Mouse (Mus musculus): ENCODE measurements around the gene Cep164. TPM values are rescaled to one million over a fixed set of nuclear protein-coding genes. Genes with fewer than 3 reads are reported as not detected.

Gene Cep164
- polyA plus RNA-seq, 1 experiment = 33.7 TPM

DNA sequence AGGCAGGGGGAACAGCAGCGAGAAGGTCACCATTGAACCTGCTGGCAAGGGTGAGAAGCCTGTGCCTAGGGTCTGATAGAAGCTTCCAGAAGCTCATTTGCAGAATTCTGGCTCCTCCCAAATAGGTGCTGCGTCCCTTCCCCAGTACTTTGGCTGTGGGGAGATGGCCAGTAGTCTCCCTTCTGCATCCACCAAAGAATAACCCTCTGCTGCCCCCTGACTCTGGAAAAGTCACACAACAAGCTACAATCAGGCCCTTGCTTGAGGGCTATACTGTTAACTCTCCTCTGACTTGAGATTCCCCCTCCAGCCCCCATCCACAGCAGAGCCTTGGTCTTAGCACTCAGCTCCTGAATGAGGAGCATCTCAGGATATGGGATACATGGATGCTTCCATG is 87.9 kb downstream of the Cep164 start:
- WGBS = 62% methylated on average over 2 of the region's 2 CpGs
- no peak overlapping the region for H3K27ac ChIP-seq (ENCODE audit: control insufficient read depth, insufficient read depth, low read depth, low read length, poor library complexity)

DNA sequence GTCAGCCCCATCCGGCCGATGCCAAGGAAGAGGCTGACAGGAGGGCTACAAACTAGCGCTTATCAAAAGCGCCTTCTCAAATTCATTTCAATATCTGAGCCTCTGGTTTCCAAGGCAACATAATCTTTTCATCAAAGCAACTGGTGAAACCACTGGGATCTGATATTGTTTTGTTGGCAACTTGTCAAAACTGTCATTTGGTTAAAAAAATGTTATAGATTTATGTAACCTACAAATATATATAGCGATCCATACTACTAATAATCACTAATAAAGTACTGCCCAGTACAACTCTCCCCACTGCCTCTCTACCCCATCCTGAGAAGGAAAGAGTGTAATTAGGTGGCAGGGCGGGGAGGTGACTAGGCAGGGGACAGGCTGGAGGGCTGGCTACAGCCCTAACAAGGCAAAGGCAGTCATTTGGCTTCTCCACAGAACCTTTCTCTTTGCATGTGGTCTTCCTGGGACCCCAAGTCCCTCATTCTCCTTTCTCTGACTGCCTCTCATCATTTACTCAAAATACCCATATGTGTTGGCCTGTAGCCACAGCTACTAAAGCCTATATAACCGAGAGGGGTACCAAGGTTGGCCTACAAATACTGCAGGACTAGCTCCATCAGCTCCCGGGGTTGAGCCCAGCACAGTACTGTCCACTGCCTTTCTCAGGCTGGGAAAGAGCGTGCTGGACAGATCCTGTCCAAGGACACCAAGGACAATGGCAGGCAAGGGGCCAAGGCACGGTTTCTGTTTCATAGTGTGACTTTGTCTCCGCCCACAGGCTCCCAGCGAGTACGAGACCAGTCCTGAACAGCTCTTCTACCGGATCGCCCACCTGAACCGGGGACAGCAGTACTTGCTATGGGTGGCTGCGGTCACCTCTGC is 88.5 kb downstream of the Cep164 start:
- H3K27ac ChIP-seq (ENCODE audit: control insufficient read depth, insufficient read depth, low read depth, low read length, poor library complexity) = no peak overlapping the region
- peaks cover 1% of the 10 kb centered on the region; the same call in 1 of the 2 replicates for H3K4me1 ChIP-seq (ENCODE audit: control insufficient read depth, insufficient read depth, low read length)
- 63% methylated on average over 17 of the region's 17 CpGs for WGBS
- no peak for TF ChIP-seq CTCF (IDR thresholded peaks at IDR 0.05; ENCODE audit: control insufficient read depth, insufficient read depth, low read length)
- H3K4me3 ChIP-seq (replicated peaks; ENCODE audit: control insufficient read depth, low read depth, low read length) = no peak overlapping the region

More for the DNA sequence above, 87.9 kb downstream of the Cep164 start:
- no peak overlapping the region for H3K4me3 ChIP-seq (replicated peaks; ENCODE audit: control insufficient read depth, low read depth, low read length)
- no peak for TF ChIP-seq POLR2A (IDR thresholded peaks at IDR 0.05; ENCODE audit: borderline replicate concordance, control insufficient read depth, low read depth, low read length)
- TF ChIP-seq CTCF (IDR thresholded peaks at IDR 0.05; ENCODE audit: control insufficient read depth, insufficient read depth, low read length) = no peak
- peaks cover 1% of the 10 kb centered on the region; the same call in 1 of the 2 replicates for H3K4me1 ChIP-seq (ENCODE audit: control insufficient read depth, insufficient read depth, low read length)

DNA sequence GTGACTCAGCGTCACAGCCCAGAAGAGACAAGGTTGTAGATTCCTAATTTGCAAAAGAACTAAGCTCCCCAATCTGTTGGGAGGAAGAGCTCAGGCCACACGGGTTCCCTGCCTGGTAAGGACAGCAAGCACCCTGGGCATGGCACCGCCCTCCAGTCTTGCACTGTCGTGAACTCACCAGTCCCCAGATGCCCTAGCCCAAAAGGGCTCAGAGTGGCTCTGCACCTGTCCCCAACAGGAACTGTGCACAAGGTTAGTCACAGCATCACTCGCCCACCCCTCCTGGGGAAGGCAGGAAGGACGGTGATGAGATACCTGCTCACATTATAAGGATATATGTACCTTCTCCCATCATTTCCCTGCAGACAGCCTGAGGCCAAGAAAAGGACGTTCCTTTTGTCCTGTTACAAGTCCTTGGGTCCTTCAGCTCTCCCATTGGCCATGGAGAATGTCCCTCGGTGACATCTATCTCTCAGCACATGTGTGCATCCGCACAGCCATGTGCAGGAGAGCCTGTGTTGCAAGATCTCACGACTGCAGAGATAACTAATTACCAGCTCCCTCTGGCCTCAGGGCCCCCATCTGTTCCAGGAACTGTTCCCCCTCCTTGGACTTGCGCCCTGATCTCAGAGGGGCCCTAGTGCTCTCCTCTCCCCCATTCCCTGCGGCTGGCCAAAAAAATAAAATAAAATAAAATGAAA is 89.3 kb downstream of the Cep164 start:
- 55% methylated on average over 12 of the region's 12 CpGs for WGBS
- H3K4me3 ChIP-seq (replicated peaks; ENCODE audit: control insufficient read depth, low read depth, low read length) = no peak overlapping the region
- peaks cover 1% of the 10 kb centered on the region; the same call in 1 of the 2 replicates for H3K4me1 ChIP-seq (ENCODE audit: control insufficient read depth, insufficient read depth, low read length)
- no peak overlapping the region for H3K27ac ChIP-seq (ENCODE audit: control insufficient read depth, insufficient read depth, low read depth, low read length, poor library complexity)
- TF ChIP-seq POLR2A (IDR thresholded peaks at IDR 0.05; ENCODE audit: borderline replicate concordance, control insufficient read depth, low read depth, low read length) (no peak), CTCF (IDR thresholded peaks at IDR 0.05; ENCODE audit: control insufficient read depth, insufficient read depth, low read length) (no peak)

DNA sequence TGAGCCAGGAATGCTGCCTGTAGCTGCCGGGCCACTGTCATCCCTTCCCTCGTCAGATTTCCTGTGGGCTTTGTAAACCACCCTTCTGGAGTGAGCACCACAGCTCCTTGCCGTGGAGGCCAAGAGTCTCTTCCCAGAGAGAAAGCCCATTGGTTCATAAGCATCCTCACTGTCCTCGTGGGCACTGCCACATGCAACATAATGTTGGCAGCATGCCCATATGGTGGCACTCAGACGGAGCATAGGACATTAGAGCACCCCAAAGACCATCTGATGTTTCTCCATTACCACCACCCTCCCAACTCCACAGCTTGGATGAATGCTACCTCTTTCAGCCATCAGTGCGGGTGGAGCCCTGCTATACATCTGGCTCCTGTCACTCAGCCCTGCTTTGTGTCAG is 95.2 kb downstream of the Cep164 start:
- no peak overlapping the region for H3K4me3 ChIP-seq (replicated peaks; ENCODE audit: control insufficient read depth, low read depth, low read length)
- H3K4me1 ChIP-seq (ENCODE audit: control insufficient read depth, insufficient read depth, low read length) = no peaks in the 10 kb centered on the region
- 27% methylated on average over 6 of the region's 6 CpGs for WGBS
- no peak for TF ChIP-seq CTCF (IDR thresholded peaks at IDR 0.05; ENCODE audit: control insufficient read depth, insufficient read depth, low read length)
- no peak for TF ChIP-seq POLR2A (IDR thresholded peaks at IDR 0.05; ENCODE audit: borderline replicate concordance, control insufficient read depth, low read depth, low read length)
- no peak overlapping the region for H3K27ac ChIP-seq (ENCODE audit: control insufficient read depth, insufficient read depth, low read depth, low read length, poor library complexity)

DNA sequence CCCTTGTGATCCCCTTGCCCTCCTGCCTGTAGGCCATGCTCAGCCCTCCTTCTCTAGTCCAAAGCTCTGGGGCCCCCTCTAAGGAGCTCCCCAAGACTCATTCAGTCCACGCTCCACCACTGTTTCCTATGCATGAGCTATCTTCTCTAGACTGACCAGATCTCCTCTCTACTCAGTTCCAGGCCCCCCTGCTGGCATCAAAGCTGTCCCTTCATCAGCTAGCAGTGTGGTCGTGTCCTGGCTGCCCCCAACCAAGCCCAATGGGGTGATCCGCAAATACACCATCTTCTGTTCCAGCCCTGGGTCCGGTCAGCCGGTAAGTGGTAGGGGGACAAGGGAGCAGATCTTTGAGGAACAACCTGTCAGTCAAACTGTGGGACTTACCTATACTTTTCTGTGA is 96.6 kb downstream of the Cep164 start:
- TF ChIP-seq CTCF (IDR thresholded peaks at IDR 0.05; ENCODE audit: control insufficient read depth, insufficient read depth, low read length) (no peak), POLR2A (IDR thresholded peaks at IDR 0.05; ENCODE audit: borderline replicate concordance, control insufficient read depth, low read depth, low read length) (no peak)
- Histone ChIP-seq H3K4me1 (ENCODE audit: control insufficient read depth, insufficient read depth, low read length) (no peaks in the 10 kb centered on the region), H3K4me3 (replicated peaks; ENCODE audit: control insufficient read depth, low read depth, low read length) (no peak overlapping the region), H3K27ac (ENCODE audit: control insufficient read depth, insufficient read depth, low read depth, low read length, poor library complexity) (no peak overlapping the region)
- WGBS = 88% methylated on average over 5 of the region's 5 CpGs

DNA sequence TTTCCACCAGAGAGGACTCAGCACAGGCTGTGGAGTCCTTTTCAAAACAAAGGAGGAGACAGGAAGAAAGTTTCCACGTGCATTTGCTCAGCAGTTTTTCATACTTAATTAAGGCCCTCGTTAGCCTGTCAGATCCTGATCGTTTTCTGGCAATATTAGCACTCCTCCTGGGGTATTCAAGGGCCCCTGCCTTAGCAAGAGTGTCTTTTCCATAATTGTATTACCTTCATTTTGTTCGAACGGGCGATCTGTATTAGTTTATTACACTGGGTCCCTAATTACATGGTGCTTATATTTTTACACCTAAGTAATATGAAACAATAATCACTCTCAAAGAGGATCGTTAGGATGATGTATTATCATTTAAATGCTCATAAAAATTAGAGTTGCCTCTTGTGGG is 108.5 kb downstream of the Cep164 start:
- Histone ChIP-seq H3K4me3 (replicated peaks; ENCODE audit: control insufficient read depth, low read depth, low read length) (no peak overlapping the region), H3K27ac (ENCODE audit: control insufficient read depth, insufficient read depth, low read depth, low read length, poor library complexity) (no peak overlapping the region), H3K4me1 (ENCODE audit: control insufficient read depth, insufficient read depth, low read length) (no peaks in the 10 kb centered on the region)
- TF ChIP-seq POLR2A (IDR thresholded peaks at IDR 0.05; ENCODE audit: borderline replicate concordance, control insufficient read depth, low read depth, low read length) (no peak), CTCF (IDR thresholded peaks at IDR 0.05; ENCODE audit: control insufficient read depth, insufficient read depth, low read length) (no peak)
- 55% methylated on average over 7 of the region's 7 CpGs for WGBS

Other genes with a start within 250 kb of the Cep164 start
- 4.9 and 5.3 TPM in 2 replicates for gene Bace1, start 9.9 kb upstream of the Cep164 start, polyA plus RNA-seq (2011; ENCODE audit: insufficient read depth, insufficient read length, low replicate concordance, missing spikeins)
- gene Pcsk7, start 77.8 kb upstream of the Cep164 start, polyA plus RNA-seq (2011; ENCODE audit: insufficient read depth, insufficient read length, low replicate concordance, missing spikeins) = 10.1 and 24.5 TPM in 2 replicates
- gene Rnf214, start 78.2 kb upstream of the Cep164 start, polyA plus RNA-seq (2011; ENCODE audit: insufficient read depth, insufficient read length, low replicate concordance, missing spikeins) = 27.9 and 30.3 TPM in 2 replicates
- 2.3 and 22.2 TPM in 2 replicates for gene Tagln, start 107.4 kb upstream of the Cep164 start, polyA plus RNA-seq (2011; ENCODE audit: insufficient read depth, insufficient read length, low replicate concordance, missing spikeins)
- gene Sidt2, start 126.6 kb upstream of the Cep164 start, polyA plus RNA-seq (2011; ENCODE audit: insufficient read depth, insufficient read length, low replicate concordance, missing spikeins) = 30.9 and 68.0 TPM in 2 replicates
- 14.6 and 25.6 TPM in 2 replicates for gene Pafah1b2, start 184.0 kb upstream of the Cep164 start, polyA plus RNA-seq (2011; ENCODE audit: insufficient read depth, insufficient read length, low replicate concordance, missing spikeins)
- gene Sik3, start 184.1 kb upstream of the Cep164 start, polyA plus RNA-seq (2011; ENCODE audit: insufficient read depth, insufficient read length, low replicate concordance, missing spikeins) = 9.2 and 19.0 TPM in 2 replicates